Mouse (Mus musculus): Measurements from ENCODE around the gene Bcat2. TPM values are rescaled to one million over a fixed set of nuclear protein-coding genes. Genes with fewer than 3 reads are reported as not detected.
A peak's percentile ranks its signal among the peaks of the same experiment; 100 is the strongest.

The Bcat2 gene
- polyA plus RNA-seq, 1 experiment from 2014 or later: 59.5 TPM

- peak; percentile 52 for ATAC-seq
- no peak overlapping the region for H3K9ac ChIP-seq
Observed at GRCm38 (mm10) chr7:45568601-45569473, 1.1 kb upstream of the Bcat2 start.

GRCm38 (mm10) chr7:45571966-45572365 lies 2.0 kb downstream of the Bcat2 start:
- no peaks in the 10 kb centered on the region for H3K27me3 ChIP-seq (replicated peaks)
- H3K27ac ChIP-seq: no peak overlapping the region
- no peak overlapping the region for H3K4me3 ChIP-seq (replicated peaks)
- no peaks in the 10 kb centered on the region for H3K9me3 ChIP-seq
- H3K4me1 ChIP-seq (replicated peaks): peaks cover 18% of the 10 kb centered on the region
- no peak for ATAC-seq
- no peak overlapping the region for H3K4me2 ChIP-seq (replicated peaks)
- H3K9ac ChIP-seq: no peak overlapping the region
- H3K36me3 ChIP-seq: no peaks in the 10 kb centered on the region
- WGBS: 46% methylated on average over 1 of the region's 1 CpGs

More at GRCm38 (mm10) chr7:45568601-45569473, 1.1 kb upstream of the Bcat2 start:
- Histone ChIP-seq H3K4me3 (replicated peaks) (peak overlapping the region; percentile 41), H3K36me3 (no peaks in the 10 kb centered on the region), H3K27me3 (replicated peaks) (no peaks in the 10 kb centered on the region), H3K4me1 (replicated peaks) (peaks cover 18% of the 10 kb centered on the region), H3K4me2 (replicated peaks) (peak overlapping the region; percentile 67), H3K27ac (peak overlapping the region; percentile 87), H3K9me3 (no peaks in the 10 kb centered on the region)
- WGBS: 73% methylated on average over 10 of the region's 10 CpGs

DNA sequence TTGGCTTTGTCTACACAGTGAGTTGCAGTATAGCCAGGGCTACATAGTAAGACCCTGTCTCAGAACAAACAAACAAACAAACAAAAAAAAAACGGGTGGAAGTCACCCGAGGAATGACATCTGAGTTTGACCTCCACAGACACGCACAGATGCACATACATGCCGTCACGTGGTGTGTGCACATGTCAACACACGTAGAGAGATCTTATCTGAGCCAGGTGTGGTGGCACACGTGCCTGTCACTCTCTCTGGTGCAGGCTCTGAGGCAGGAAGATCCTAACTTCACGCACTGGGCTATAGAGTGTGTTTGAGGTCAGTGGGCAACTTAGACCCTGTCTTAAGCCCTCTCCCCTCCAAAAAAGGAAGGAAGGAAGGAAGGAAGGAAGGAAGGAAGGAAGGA lies 4.0 kb downstream of the Bcat2 start:
- Histone ChIP-seq H3K36me3 (0 out of 2 replicates have a peak, but pooled peaks cover 5% of the 10 kb centered on the region), H3K27ac (no peak overlapping the region)
- 67% methylated on average over 8 of the region's 8 CpGs for WGBS

GRCm38 (mm10) chr7:45574472-45575379 lies 4.8 kb downstream of the Bcat2 start:
- no peaks in the 10 kb centered on the region for H3K9me3 ChIP-seq
- peak overlapping the region; percentile 18; the same call in 1 of the 2 replicates for H3K9ac ChIP-seq
- 0 out of 2 replicates have a peak, but pooled peaks cover 5% of the 10 kb centered on the region for H3K36me3 ChIP-seq
- H3K4me1 ChIP-seq (replicated peaks): peaks cover 12% of the 10 kb centered on the region
- H3K4me3 ChIP-seq (replicated peaks): peak overlapping the region; percentile 27
- WGBS: 72% methylated on average over 15 of the region's 15 CpGs
- peak; percentile 83 for ATAC-seq
- H3K27ac ChIP-seq: peak overlapping the region; percentile 58
- H3K27me3 ChIP-seq (replicated peaks): no peaks in the 10 kb centered on the region
- H3K4me2 ChIP-seq (replicated peaks): peak overlapping the region; percentile 53

More for the DNA sequence above, 4.0 kb downstream of the Bcat2 start:
- peak overlapping the region; percentile 53 for H3K4me2 ChIP-seq (replicated peaks)
- H3K4me1 ChIP-seq (replicated peaks): peaks cover 13% of the 10 kb centered on the region
- peak overlapping the region; percentile 27; the same call in 1 of the 2 replicates for H3K4me3 ChIP-seq (replicated peaks)
- no peaks in the 10 kb centered on the region for H3K27me3 ChIP-seq (replicated peaks)
- no peaks in the 10 kb centered on the region for H3K9me3 ChIP-seq
- no peak for ATAC-seq
- H3K9ac ChIP-seq: no peak overlapping the region

- no peak overlapping the region for H3K4me3 ChIP-seq (replicated peaks)
Observed at GRCm38 (mm10) chr7:45585923-45586322, 16.0 kb downstream of the Bcat2 start.

DNA sequence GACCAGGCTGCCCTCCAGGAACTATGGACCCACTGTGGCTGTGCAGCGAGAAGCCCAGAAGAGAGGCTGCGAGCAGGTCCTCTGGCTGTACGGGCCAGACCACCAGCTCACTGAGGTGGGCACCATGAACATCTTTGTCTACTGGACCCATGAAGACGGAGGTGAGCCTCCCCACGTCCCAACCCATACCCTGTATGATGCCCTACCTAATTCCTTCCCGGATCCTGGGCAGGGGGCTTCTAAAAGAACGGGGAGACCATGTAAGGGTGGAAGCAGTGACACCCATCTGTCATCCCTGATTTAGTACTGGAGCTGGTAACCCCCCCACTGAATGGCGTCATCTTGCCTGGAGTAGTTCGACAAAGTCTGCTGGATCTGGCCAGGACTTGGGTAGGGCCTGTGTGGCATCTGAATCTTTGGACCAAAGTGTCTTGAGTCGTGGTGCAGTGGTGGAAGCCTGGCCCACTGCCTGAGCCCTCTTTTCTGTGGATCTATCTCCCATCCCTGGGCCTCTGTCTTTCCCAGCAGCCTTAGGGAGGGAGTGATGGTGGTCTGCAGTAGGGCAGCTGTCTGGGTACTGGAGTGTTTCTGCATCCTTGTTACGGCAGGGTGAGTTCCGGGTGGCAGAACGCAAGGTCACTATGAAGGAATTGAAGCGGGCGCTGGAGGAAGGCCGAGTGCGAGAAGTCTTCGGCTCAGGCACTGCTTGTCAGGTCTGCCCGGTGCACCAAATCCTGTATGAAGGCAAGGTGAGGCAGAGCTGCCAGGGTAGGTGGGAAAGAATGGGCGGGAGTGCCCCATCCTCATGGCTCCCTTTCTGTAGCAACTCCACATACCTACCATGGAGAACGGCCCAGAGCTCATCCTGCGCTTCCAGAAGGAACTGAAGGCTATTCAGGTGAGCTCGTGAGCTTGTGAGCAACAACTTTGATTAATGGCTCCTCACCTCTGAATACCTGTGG lies 18.0 kb downstream of the Bcat2 start:
- Histone ChIP-seq H3K27ac (no peak overlapping the region), H3K27me3 (replicated peaks) (no peaks in the 10 kb centered on the region), H3K9ac (no peak overlapping the region), H3K36me3 (peaks cover 9% of the 10 kb centered on the region), H3K4me1 (replicated peaks) (0 out of 2 replicates have a peak, but pooled peaks cover 4% of the 10 kb centered on the region), H3K9me3 (no peaks in the 10 kb centered on the region), H3K4me3 (replicated peaks) (no peak overlapping the region), H3K4me2 (replicated peaks) (no peak overlapping the region)
- WGBS: 93% methylated on average over 23 of the region's 23 CpGs
- no peak for ATAC-seq

More at GRCm38 (mm10) chr7:45585923-45586322, 16.0 kb downstream of the Bcat2 start:
- Histone ChIP-seq H3K9me3 (no peaks in the 10 kb centered on the region), H3K27me3 (replicated peaks) (no peaks in the 10 kb centered on the region), H3K27ac (no peak overlapping the region), H3K9ac (no peak overlapping the region), H3K4me2 (replicated peaks) (no peak overlapping the region), H3K4me1 (replicated peaks) (0 out of 2 replicates have a peak, but pooled peaks cover 4% of the 10 kb centered on the region), H3K36me3 (peaks cover 9% of the 10 kb centered on the region)
- ATAC-seq: no peak
- WGBS: 94% methylated on average over 6 of the region's 6 CpGs

DNA sequence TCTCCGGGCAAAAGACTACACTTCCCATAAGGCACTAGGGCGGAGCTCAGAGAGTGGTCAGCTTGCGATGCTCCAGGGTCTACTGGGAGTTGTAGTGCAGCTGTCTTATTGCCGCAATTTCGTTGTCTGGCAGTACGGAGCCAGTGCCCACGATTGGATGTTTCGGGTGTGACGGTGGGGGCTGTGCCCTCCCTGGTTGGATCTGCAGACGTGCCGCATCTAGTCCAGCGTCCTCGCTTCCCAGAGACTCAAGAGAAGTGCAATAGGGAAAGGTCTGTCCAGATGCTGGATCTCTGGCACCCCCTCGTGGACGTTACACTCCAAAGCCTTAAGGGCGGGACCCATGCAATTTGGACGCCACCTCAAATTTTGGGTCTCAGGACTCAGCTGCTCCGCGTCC lies 19.2 kb downstream of the Bcat2 start:
- 0 out of 2 replicates have a peak, but pooled peaks cover 4% of the 10 kb centered on the region for H3K4me1 ChIP-seq (replicated peaks)
- H3K36me3 ChIP-seq: peaks cover 9% of the 10 kb centered on the region
- WGBS: 3% methylated on average over 19 of the region's 19 CpGs
- H3K4me3 ChIP-seq (replicated peaks): peak overlapping the region; percentile 31
- peak overlapping the region; percentile 53 for H3K4me2 ChIP-seq (replicated peaks)
- H3K27ac ChIP-seq: no peak overlapping the region
- peak; percentile 97 for ATAC-seq
- no peak overlapping the region for H3K9ac ChIP-seq
- H3K9me3 ChIP-seq: no peaks in the 10 kb centered on the region
- H3K27me3 ChIP-seq (replicated peaks): no peaks in the 10 kb centered on the region

DNA sequence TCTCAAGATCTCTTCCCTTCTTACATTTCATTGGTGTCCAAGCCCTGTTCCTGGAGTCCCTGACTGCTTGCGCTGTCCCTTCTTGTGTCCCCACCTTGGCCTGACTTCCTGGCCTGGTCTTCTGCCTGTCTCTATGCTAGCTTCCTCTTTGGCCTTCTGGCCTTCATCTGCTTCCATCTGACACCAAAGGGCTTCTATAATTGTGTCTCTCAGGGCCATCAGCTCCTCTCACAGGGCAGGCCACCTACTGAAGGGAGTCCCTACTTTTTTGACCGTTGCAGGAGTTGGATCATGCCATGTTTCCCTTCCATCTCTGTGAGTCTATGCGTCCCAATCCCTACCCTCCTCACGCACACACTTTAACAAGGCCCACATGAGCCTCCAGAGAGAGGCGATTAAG lies 19.9 kb downstream of the Bcat2 start:
- Histone ChIP-seq H3K4me1 (replicated peaks) (0 out of 2 replicates have a peak, but pooled peaks cover 4% of the 10 kb centered on the region), H3K9me3 (no peaks in the 10 kb centered on the region), H3K27me3 (replicated peaks) (no peaks in the 10 kb centered on the region), H3K4me3 (replicated peaks) (no peak overlapping the region), H3K9ac (no peak overlapping the region), H3K27ac (no peak overlapping the region), H3K36me3 (peaks cover 9% of the 10 kb centered on the region), H3K4me2 (replicated peaks) (peak overlapping the region; percentile 53; the same call in 1 of the 2 replicates)
- 93% methylated on average over 5 of the region's 5 CpGs for WGBS
- ATAC-seq: no peak

DNA sequence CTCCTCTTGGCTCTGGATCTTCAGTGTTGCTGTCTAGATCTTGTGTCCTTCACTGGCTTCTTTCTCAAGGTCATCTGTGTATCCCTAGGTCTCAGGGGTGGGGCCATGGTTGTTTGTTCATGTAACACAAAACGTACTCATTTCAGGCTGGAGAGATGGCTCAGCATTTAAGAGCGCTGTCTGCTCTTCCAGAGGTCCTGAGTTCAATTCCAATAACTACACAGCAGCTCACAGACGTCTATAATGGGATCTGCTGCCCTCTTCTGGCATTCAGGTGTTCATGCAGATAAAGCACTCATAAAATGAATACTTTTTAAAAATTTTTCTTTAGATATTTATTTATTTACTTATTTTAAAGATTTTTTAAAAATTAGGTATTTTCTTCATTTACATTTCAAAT lies 20.9 kb downstream of the Bcat2 start:
- H3K9ac ChIP-seq: no peak overlapping the region
- no peak overlapping the region for H3K27ac ChIP-seq
- ATAC-seq: no peak
- no peaks in the 10 kb centered on the region for H3K27me3 ChIP-seq (replicated peaks)
- WGBS: 63% methylated on average over 3 of the region's 3 CpGs
- H3K4me3 ChIP-seq (replicated peaks): no peak overlapping the region
- H3K4me2 ChIP-seq (replicated peaks): no peak overlapping the region
- H3K4me1 ChIP-seq (replicated peaks): 0 out of 2 replicates have a peak, but pooled peaks cover 4% of the 10 kb centered on the region
- H3K36me3 ChIP-seq: peaks cover 2% of the 10 kb centered on the region; the same call in 1 of the 2 replicates
- no peaks in the 10 kb centered on the region for H3K9me3 ChIP-seq

GRCm38 (mm10) chr7:45591880-45592279 lies 21.9 kb downstream of the Bcat2 start:
- no peaks in the 10 kb centered on the region for H3K36me3 ChIP-seq
- 73% methylated on average over 7 of the region's 7 CpGs for WGBS
- no peaks in the 10 kb centered on the region for H3K9me3 ChIP-seq
- H3K4me1 ChIP-seq (replicated peaks): 0 out of 2 replicates have a peak, but pooled peaks cover 4% of the 10 kb centered on the region
- ATAC-seq: no peak
- no peak overlapping the region for H3K4me3 ChIP-seq (replicated peaks)
- no peak overlapping the region for H3K9ac ChIP-seq
- H3K27ac ChIP-seq: no peak overlapping the region
- H3K27me3 ChIP-seq (replicated peaks): no peaks in the 10 kb centered on the region
- H3K4me2 ChIP-seq (replicated peaks): no peak overlapping the region
